Comparison of ENCODE assay signal across 8 mouse cellular contexts in the genomic region with DNA sequence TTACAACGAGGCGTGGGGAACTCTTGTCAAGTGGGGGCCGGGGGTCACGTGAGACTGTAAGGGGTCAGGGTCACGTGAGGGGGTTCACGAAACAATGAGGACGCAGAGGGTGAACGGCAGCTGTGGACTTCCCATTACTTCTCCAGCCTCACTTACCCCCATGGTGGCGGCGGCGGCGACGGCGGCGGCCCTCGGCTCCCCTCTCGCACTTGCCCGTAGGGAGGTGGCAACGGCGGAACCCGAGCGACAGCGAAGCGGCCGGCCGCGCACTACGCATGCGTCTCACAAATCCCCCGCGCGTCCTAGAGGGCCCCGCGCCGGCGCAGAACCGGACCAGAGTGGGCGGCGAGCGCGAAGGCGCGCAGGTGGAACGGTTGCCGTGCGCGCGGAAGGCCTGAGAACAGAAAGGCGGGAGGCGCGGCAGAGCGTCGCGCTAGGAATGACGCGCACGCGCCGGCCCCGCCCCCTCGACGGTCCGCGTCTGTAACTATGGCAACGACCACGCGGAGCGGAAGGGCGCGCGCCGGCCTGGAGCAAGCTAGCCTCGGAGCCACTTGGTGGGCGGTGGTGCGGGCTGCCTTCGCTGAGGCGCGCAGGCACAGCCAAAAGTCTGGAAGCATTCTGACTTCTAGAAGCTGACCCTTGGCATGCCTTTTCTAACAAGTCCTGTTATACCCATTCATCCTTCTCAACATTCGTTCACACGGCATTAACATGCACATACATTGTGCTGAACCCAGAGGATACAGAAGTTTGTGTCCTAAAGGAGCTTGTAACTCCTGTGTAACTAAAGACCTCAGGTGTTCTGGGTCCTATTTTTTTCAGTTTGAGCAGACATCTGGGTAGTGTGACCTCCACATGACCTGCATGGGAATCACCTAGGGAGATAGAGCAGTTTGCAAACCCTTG. TPM values are rescaled to one million over a fixed set of nuclear protein-coding genes. Genes with fewer than 3 reads are reported as not detected.
DNase-seq lines count a peak whose midpoint lies in the region; ATAC-seq and TF ChIP-seq lines count a peak whose summit lies in the region.

Gene Naa40, minus strand, starts transcription at position 402 of the 909 bp plus-strand sequence.

- peak; percentile 98 for DNase-seq in A20 (ENCODE audit: low read depth, low spot score)
- DNase-seq in heart, embryonic 10.5 days (ENCODE audit: low spot score): peak; percentile 95
- peak; percentile 95 for DNase-seq in liver
- DNase-seq in spleen, postnatal 4 days (ENCODE audit: low spot score in 2 of 2): peak; percentile 92 to 97

- peaks cover 30% of the 10 kb centered on the region for H3K36me3 ChIP-seq in heart, embryonic 10.5 days
- H3K36me3 ChIP-seq in kidney, embryonic 15.5 days: peaks cover 17% of the 10 kb centered on the region

- H3K9me3 ChIP-seq in heart, embryonic 10.5 days: no peaks in the 10 kb centered on the region
- H3K9me3 ChIP-seq in kidney, embryonic 15.5 days (replicated peaks): no peaks in the 10 kb centered on the region

- H3K4me3 ChIP-seq in bone marrow macrophage, adult 2 months (ENCODE audit: insufficient read depth, low read length): peak within 1 kb of the TSS; percentile 81
- peak within 1 kb of the TSS; percentile 76 for H3K4me3 ChIP-seq in embryonic fibroblast, embryonic 13.5 days (ENCODE audit: insufficient read depth, low read length)
- peak within 1 kb of the TSS; percentile 80 for H3K4me3 ChIP-seq in heart, embryonic 10.5 days
- H3K4me3 ChIP-seq in kidney, embryonic 15.5 days (replicated peaks): peak within 1 kb of the TSS; percentile 87

- TF ChIP-seq POLR2A in bone marrow macrophage, adult 2 months (IDR thresholded peaks at IDR 0.05; ENCODE audit: borderline replicate concordance, low read depth, low read length): no peak
- peak; percentile 62 for TF ChIP-seq POLR2A in embryonic fibroblast, embryonic 13.5 days (IDR thresholded peaks at IDR 0.05; ENCODE audit: low read depth, low read length)

- under 1% methylated on average over 80 of the region's 80 CpGs for WGBS in heart, embryonic 10.5 days
- under 1% methylated on average over 80 of the region's 80 CpGs for WGBS in kidney, embryonic 15.5 days

- peak; percentile 97 for ATAC-seq in kidney, embryonic 15.5 days (replicated peaks; ENCODE audit: low FRiP score)
- peak; percentile 88 for ATAC-seq in monocyte, adult 5-6 weeks (replicated peaks; ENCODE audit: insufficient number of reproducible peaks, low FRiP score, low TSS enrichment, poor library complexity, severe bottlenecking)

- peak within 1 kb of the TSS; percentile 84 for H3K9ac ChIP-seq in kidney, embryonic 15.5 days

- H3K27me3 ChIP-seq in heart, embryonic 10.5 days (ENCODE audit: insufficient read depth, poor library complexity, severe bottlenecking): no peaks in the 10 kb centered on the region; the same call in 1 of the 2 replicates
- H3K27me3 ChIP-seq in kidney, embryonic 15.5 days: no peaks in the 10 kb centered on the region

- H3K4me1 ChIP-seq in bone marrow macrophage, adult 2 months (ENCODE audit: control insufficient read depth, insufficient read depth, low read length): peaks cover 8% of the 10 kb centered on the region; the same call in 1 of the 2 replicates
- H3K4me1 ChIP-seq in embryonic fibroblast, embryonic 13.5 days (ENCODE audit: control insufficient read depth, insufficient read depth, low read length): no peaks in the 10 kb centered on the region
- peaks cover 25% of the 10 kb centered on the region for H3K4me1 ChIP-seq in heart, embryonic 10.5 days
- H3K4me1 ChIP-seq in kidney, embryonic 15.5 days: peaks cover 38% of the 10 kb centered on the region

- H3K27ac ChIP-seq in bone marrow macrophage, adult 2 months (ENCODE audit: insufficient read depth, low read depth, low read length): peak within 1 kb of the TSS; percentile 77
- H3K27ac ChIP-seq in embryonic fibroblast, embryonic 13.5 days (ENCODE audit: insufficient read depth, low read length): peak within 1 kb of the TSS; percentile 29; the same call in 1 of the 2 replicates
- H3K27ac ChIP-seq in heart, embryonic 10.5 days: peak within 1 kb of the TSS; percentile 94
- H3K27ac ChIP-seq in kidney, embryonic 15.5 days: peak within 1 kb of the TSS; percentile 89

- H3K4me2 ChIP-seq in kidney, embryonic 15.5 days: peak within 1 kb of the TSS; percentile 91

- no peak for TF ChIP-seq CTCF in bone marrow macrophage, adult 2 months (IDR thresholded peaks at IDR 0.05; ENCODE audit: low read depth, low read length)
- TF ChIP-seq CTCF in embryonic fibroblast, embryonic 13.5 days (IDR thresholded peaks at IDR 0.05; ENCODE audit: borderline replicate concordance, insufficient read depth, low read length): no peak

RNA-seq across cellular contexts. Expression of gene Naa40, which starts in this region (rescaled TPM):
- polyA plus RNA-seq in bone marrow macrophage, adult 2 months (2012; ENCODE audit: insufficient read depth, insufficient read length, missing spikeins): 26.0 and 27.4 TPM in 2 replicates
- 23.4 and 24.8 TPM in 2 replicates for polyA plus RNA-seq in embryonic fibroblast, embryonic 13.5 days (2011; ENCODE audit: insufficient read length, low read depth, missing spikeins)
- polyA plus RNA-seq in heart, embryonic 10.5 days (2016; fragmentation: Nextera tagmentation; extraction: Ambion mirVana): 67.6 and 72.8 TPM in 2 replicates
- polyA plus RNA-seq in kidney, embryonic 15.5 days (2015; fragmentation: Nextera tagmentation; extraction: Ambion mirVana): 74.6 and 75.3 TPM in 2 replicates
- 14.9 to 17.6 TPM (median 17.5 TPM) in 3 replicates for total RNA-seq in monocyte, adult 5-6 weeks (2017)

Comparison
In these comparisons a context has a peak if more than half of its experiments do, and no peak if none do; other contexts are left out.
1. Peak in every context shown above with its lines: DNase-seq, ATAC-seq, H3K4me3 ChIP-seq and H3K27ac ChIP-seq.
2. H3K27ac ChIP-seq: peak in every context shown above with its lines; median percentile 94 in heart, embryonic 10.5 days; 89 in kidney, embryonic 15.5 days; 77 in bone marrow macrophage, adult 2 months; 29 in embryonic fibroblast, embryonic 13.5 days.